Mouse (Mus musculus) cortical plate, adult 2 months (tissue): Measurements from ENCODE around the gene Pah. TPM values are rescaled to one million over a fixed set of nuclear protein-coding genes. Genes with fewer than 3 reads are reported as not detected.
A peak's percentile ranks its signal among the peaks of the same experiment; 100 is the strongest.

Source experiments
- H3K27ac ChIP-seq: fragments of 200-500 bp; 2 replicates; pipeline ENCODE4 v1.5.1; 2012; ENCODE audit warnings: low read length, control low read depth, inconsistent platforms; ENCODE audit not compliant: insufficient read depth
- H3K4me1 ChIP-seq: fragments of 200-500 bp; 2 replicates; pipeline ENCODE4 v1.6.1; 2011; ENCODE audit warnings: low read length; ENCODE audit not compliant: control insufficient read depth, insufficient read depth
- H3K4me3 ChIP-seq: fragments of 200-500 bp; 2 replicates; pipeline ENCODE4 v1.5.1; 2011; ENCODE audit warnings: mild to moderate bottlenecking, low read length, control low read depth; ENCODE audit not compliant: insufficient read depth
- CTCF ChIP-seq: fragments of 200-500 bp; IDR thresholded peaks from 2 replicates; pipeline ENCODE4 v1.5.1; 2011; ENCODE audit warnings: mild to moderate bottlenecking, control low read depth, low read length; ENCODE audit not compliant: insufficient read depth; ENCODE audit errors: extremely low read depth
- POLR2A ChIP-seq: fragments of 200-500 bp; IDR thresholded peaks from 2 replicates; pipeline ENCODE4 v1.6.1; 2011; ENCODE audit warnings: mild to moderate bottlenecking, low read length, control low read depth; ENCODE audit not compliant: insufficient read depth; ENCODE audit errors: extremely low read depth
- polyA plus RNA-seq: library from polyadenylated mRNA; depleted of rRNA; stranded (reverse); fragments of >200 nt; gene quantifications from 2 replicates; pipeline ENCODE4 v1.2.3, GENCODE M21; 2012

Gene Pah
- polyA plus RNA-seq, 1 experiment, result 0.25 TPM

DNA sequence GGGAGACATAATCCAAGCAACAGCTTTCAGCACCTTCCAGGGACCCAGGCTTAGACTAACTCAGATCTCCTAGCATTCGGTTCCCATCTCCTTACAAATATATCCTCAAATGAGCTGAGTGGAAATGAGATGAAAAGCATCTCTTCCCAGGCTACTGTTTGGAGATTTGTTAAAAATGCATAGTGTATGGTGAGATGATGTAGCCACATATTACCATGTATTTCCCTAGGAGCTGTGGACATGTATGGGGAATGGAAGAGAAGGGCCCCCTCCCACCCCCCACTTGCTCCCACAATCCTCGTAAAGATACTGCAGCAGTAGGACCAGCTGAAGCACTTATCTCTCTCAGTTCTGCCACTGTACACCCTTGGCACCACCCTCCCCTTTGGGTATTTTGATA is 31.3 kb upstream of the Pah start:
- Histone ChIP-seq H3K4me3 (no peak overlapping the region), H3K4me1 (0 out of 2 replicates have a peak, but pooled peaks cover 2% of the 10 kb centered on the region), H3K27ac (no peak overlapping the region)
- TF ChIP-seq POLR2A (no peak), CTCF (no peak)

DNA sequence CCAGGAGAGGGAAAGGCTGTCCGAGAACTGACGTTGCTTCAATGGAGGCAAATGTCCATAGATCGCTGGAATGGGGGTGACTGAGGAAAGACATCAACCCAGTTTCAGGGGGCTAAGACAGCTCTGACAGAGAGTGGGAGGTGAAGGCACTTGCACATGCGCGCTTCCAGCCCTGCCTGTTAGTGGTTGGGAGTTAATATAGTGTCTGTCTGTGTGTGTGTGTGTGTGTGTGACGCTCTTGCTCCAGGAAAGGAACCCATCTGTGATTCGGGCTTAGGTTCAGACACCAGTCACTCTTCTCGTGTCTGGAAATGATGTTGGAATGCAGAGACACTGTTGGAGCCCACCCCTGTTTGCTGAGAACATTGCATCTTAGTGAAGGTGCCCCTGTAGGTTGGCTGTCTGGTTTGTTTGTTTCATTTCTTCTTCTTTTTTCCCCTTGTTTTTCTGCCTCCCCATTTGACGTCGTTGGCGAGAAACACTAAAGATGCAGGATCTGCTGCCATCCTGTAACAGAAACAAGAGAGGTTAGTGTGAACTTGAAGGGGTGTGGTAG is 30.0 kb upstream of the Pah start:
- Histone ChIP-seq H3K27ac (no peak overlapping the region), H3K4me3 (peak overlapping the region; percentile 54), H3K4me1 (no peaks in the 10 kb centered on the region)
- no peak for TF ChIP-seq POLR2A
- no peak for TF ChIP-seq CTCF

DNA sequence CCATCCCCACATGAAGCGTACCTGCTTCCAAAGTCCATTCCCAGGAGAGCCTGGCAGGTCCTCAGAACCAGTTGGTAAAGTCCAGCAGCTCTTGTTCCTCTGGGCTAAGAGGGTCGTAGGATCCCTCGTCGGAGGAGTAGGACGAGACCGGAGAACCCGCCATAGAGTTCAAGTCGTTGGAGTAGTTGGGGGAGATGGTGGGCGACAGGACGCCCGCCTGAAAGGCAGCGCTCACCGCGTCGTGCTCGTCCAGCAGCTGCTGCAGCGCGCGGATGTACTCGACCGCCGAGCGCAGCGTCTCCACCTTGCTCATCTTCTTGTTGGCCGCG is 29.3 kb upstream of the Pah start:
- TF ChIP-seq POLR2A, result no peak
- TF ChIP-seq CTCF, result no peak
- Histone ChIP-seq H3K4me3 (peak overlapping the region; percentile 54), H3K27ac (peak overlapping the region; percentile 86), H3K4me1 (no peaks in the 10 kb centered on the region)

DNA sequence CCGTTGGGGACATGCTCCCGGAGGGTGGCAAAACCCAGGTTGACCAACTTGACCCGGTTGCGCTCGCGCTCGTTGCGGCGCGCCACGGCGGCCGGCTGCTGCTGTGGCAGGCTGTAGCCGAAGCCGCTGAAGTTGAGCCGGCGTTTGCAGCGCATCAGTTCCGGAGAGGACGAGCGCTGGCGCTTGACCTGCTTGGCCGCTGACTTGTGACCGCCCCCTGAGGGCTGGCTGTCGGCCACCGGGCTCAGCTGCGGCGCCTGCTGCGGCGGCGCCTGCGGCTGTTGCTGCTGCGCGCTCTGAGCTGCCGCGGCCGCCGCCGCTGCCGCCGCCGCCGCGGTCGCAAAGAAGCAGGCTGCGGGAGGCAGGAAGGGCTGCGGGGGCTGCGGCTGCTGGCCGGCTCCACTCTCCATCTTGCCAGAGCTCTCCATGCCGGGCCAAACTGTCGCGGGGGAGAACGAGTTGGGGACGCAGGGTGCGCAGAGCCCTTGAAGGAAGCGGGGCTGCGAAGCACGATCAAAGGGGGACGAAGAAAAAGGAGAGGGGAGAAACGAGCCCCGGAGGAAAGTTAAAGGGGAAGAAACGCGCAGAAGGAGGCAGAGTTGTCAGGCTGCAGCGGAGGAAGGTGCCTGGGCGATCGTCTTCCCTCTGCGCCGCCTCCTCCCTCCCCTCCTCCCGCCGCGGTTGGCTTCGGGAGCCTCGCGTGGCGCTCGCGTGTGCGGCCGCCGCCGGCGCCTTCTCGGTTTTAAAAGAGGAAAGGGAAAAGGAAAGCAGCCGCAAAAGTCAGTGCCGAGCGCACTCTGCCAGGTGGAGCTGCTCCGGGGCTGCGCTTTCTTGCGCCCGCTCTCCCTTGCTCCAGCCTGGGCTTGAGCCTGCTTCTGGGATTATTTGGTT is 28.7 kb upstream of the Pah start:
- TF ChIP-seq POLR2A (peak; percentile 18; the same call in 1 of the 2 replicates), CTCF (no peak)
- Histone ChIP-seq H3K4me3 (peak overlapping the region; percentile 54), H3K27ac (peak overlapping the region; percentile 86), H3K4me1 (no peaks in the 10 kb centered on the region)

DNA sequence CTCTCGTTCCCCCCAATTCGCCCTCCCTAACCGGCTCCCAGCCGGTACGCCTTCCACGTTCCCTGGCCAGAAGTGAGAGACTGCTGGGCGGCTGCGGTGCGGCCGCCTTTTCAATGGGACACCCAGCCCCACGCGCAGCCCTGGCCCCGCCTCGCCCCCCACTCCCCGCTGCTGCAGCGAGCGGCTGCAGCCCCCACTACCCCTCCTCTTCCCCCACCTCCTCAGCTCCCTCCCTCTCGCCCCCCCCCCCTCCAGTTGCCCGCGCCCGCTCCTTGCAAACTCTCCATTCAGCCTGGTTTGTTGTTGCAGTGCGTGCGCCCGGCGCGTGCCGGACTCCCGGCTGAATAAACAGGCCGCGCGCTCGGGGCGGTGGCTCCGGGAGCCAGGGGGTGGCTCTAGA is 28.0 kb upstream of the Pah start, which contains the start of gene Ascl1:
TSS of gene Ascl1 (minus strand) at position 85 of the 400 bp plus-strand sequence.
- TF ChIP-seq CTCF, result no peak
- TF ChIP-seq POLR2A, result no peak
- Histone ChIP-seq H3K4me3 (peak within 1 kb of the TSS; percentile 54), H3K27ac (peak within 1 kb of the TSS; percentile 86), H3K4me1 (no peaks in the 10 kb centered on the region)

DNA sequence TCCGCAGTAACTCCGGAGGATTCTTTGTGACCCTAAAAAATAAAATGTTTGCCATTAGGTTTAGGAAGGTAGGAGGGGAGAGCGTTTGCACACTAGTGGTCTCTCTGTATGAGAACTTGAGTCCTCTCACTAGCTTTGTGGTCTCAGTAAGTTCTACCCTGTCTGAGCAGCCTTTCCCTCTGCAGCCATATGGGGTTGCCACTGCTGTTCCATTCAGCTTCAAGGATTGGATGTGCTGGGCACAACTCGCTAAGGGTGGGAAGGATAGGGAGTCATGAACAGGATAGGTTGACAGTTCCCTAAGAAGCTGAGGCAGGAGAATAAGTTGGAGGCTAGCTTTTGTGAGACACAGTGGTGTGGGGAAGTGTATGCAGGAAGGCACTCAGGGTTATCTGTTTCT is 27.4 kb upstream of the Pah start:
- TF ChIP-seq POLR2A (no peak), CTCF (no peak)
- Histone ChIP-seq H3K4me1 (no peaks in the 10 kb centered on the region), H3K27ac (no peak overlapping the region), H3K4me3 (peak overlapping the region; percentile 54; the same call in 1 of the 2 replicates)

DNA sequence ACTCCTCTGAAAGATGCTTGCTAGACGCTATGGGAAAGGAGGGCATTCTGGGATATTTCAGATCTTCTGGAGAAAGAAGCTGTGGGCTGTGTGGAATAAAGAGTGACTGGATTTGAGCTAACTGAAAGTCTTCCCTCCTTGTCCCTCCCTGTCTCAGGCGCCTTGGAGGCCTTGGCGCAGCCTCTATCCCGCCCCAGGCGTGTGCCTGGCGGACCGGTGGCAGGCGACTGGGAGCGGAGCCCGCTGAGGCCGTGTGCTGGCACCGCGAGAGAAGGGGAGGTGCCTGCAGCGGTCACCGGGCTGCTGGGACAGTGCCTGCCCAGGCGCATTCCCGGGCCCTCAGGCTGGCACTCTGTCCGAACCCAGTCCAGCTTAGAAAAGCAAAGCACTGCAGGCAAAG is 27.0 kb upstream of the Pah start:
- Histone ChIP-seq H3K4me3 (peak overlapping the region; percentile 54; the same call in 1 of the 2 replicates), H3K27ac (no peak overlapping the region), H3K4me1 (no peaks in the 10 kb centered on the region)
- TF ChIP-seq CTCF (no peak), POLR2A (no peak)

DNA sequence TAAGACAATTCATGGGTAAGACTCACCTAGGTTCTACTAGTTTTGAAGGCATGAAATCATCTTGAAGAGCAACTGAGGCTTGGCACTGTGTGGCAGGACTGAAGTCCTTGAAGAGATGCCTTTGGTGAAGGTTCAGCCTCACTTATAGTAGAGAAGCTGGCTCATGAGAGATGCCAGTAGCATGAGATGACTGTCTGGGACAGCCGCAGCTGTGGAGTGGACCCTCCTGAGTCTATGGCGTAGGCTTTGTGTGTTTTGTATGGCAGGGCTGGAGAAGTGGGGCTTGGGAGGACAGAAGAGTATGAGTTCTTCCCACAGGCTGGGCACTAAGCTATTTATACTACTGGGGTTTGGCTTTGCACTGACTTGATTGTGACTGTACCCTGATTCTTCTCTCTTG is 24.5 kb upstream of the Pah start:
- Histone ChIP-seq H3K4me3 (no peak overlapping the region), H3K4me1 (no peaks in the 10 kb centered on the region), H3K27ac (no peak overlapping the region)
- TF ChIP-seq CTCF (no peak), POLR2A (no peak)

DNA sequence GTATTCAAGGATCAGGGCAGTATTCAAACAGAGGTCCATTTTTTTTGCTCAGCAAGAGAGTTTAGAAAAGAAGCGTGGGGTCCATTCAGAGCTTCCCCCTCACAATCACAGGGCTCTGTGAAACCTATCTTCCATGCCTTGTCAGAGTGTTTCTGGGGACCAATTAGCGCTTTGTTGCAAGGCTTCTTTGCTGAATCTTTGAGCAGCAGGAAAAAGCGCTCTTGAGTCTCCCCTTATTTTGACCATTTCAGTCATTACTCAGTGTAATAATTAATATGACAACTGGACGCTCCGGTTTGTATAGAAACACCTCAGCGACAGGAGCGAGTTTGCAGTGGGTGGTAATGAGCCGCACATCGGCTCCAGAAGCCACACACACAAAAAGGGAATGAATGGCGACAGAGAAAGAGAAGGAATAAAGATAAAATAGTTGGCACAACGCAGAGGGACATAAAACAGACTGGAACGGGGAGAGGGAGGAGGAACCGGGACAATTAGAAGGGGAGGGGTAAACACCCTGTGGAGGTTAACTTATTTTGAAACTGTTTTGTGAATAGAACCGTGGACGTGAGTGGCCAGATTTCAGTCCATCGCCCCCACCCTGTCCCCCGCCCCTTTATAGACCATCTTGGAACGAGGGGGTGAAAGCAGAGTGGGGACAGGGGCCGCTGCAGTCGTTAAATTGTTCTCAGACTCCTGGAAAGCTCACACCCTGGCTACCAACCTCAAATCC is 20.5 kb upstream of the Pah start:
- TF ChIP-seq POLR2A (no peak), CTCF (no peak)
- Histone ChIP-seq H3K4me3 (no peak overlapping the region), H3K4me1 (no peaks in the 10 kb centered on the region), H3K27ac (no peak overlapping the region)
